Mouse (Mus musculus) cortical plate, adult 2 months (tissue): ENCODE data around the gene Tuba3a. TPM values are rescaled to one million over a fixed set of nuclear protein-coding genes. Genes with fewer than 3 reads are reported as not detected.
"Not testable (repeated sequence)": the region's sequence is repeated elsewhere in the genome, so short reads cannot be mapped to it uniquely, and the experiment has no call there.

Experiments
- H3K27ac ChIP-seq: fragments of 200-500 bp; 2 replicates; pipeline ENCODE4 v1.5.1; 2012; ENCODE audit warnings: low read length, control low read depth, inconsistent platforms; ENCODE audit not compliant: insufficient read depth
- H3K4me1 ChIP-seq: fragments of 200-500 bp; 2 replicates; pipeline ENCODE4 v1.6.1; 2011; ENCODE audit warnings: low read length; ENCODE audit not compliant: control insufficient read depth, insufficient read depth
- H3K4me3 ChIP-seq: fragments of 200-500 bp; 2 replicates; pipeline ENCODE4 v1.5.1; 2011; ENCODE audit warnings: mild to moderate bottlenecking, low read length, control low read depth; ENCODE audit not compliant: insufficient read depth
- CTCF ChIP-seq: fragments of 200-500 bp; IDR thresholded peaks from 2 replicates; pipeline ENCODE4 v1.5.1; 2011; ENCODE audit warnings: mild to moderate bottlenecking, control low read depth, low read length; ENCODE audit not compliant: insufficient read depth; ENCODE audit errors: extremely low read depth
- POLR2A ChIP-seq: fragments of 200-500 bp; IDR thresholded peaks from 2 replicates; pipeline ENCODE4 v1.6.1; 2011; ENCODE audit warnings: mild to moderate bottlenecking, low read length, control low read depth; ENCODE audit not compliant: insufficient read depth; ENCODE audit errors: extremely low read depth
- polyA plus RNA-seq: library from polyadenylated mRNA; depleted of rRNA; stranded (reverse); fragments of >200 nt; gene quantifications from 2 replicates; pipeline ENCODE4 v1.2.3, GENCODE M21; 2012

The Tuba3a gene
- polyA plus RNA-seq, 1 experiment = not detected

GRCm38 (mm10) chr6:125271455-125272227, 14.2 kb downstream of the Tuba3a start:
- Histone ChIP-seq H3K4me3 (no peak overlapping the region; the same call in 1 of the 2 replicates), H3K4me1 (no peaks in the 10 kb centered on the region), H3K27ac (no peak overlapping the region)
- peak; percentile 95 for TF ChIP-seq CTCF
- no peak for TF ChIP-seq POLR2A

GRCm38 (mm10) chr6:125268799-125269198, 17.0 kb downstream of the Tuba3a start:
- no peak overlapping the region for H3K4me3 ChIP-seq
- no peaks in the 10 kb centered on the region for H3K4me1 ChIP-seq
- no peak overlapping the region for H3K27ac ChIP-seq
- TF ChIP-seq CTCF (no peak), POLR2A (no peak)

- no peak for TF ChIP-seq POLR2A
- TF ChIP-seq CTCF = no peak
- H3K4me1 ChIP-seq = no peaks in the 10 kb centered on the region
- H3K4me3 ChIP-seq = no peak overlapping the region
- no peak overlapping the region for H3K27ac ChIP-seq
Observed at GRCm38 (mm10) chr6:125267469-125267868, 18.4 kb downstream of the Tuba3a start.

GRCm38 (mm10) chr6:125266600-125266999, 19.2 kb downstream of the Tuba3a start:
- not testable (repeated sequence) for H3K4me1 ChIP-seq, H3K27ac ChIP-seq, H3K4me3 ChIP-seq

GRCm38 (mm10) chr6:125266091-125266490, 19.8 kb downstream of the Tuba3a start:
- TF ChIP-seq CTCF = no peak
- no peak for TF ChIP-seq POLR2A
- Histone ChIP-seq H3K4me3 (no peak overlapping the region), H3K27ac (no peak overlapping the region), H3K4me1 (no peaks in the 10 kb centered on the region)

- TF ChIP-seq CTCF (no peak), POLR2A (0 out of 2 replicates have a peak, but pooled peaks have one; percentile 6)
- H3K4me1 ChIP-seq = no peaks in the 10 kb centered on the region
- H3K27ac ChIP-seq = no peak overlapping the region
- H3K4me3 ChIP-seq = no peak overlapping the region
Observed at GRCm38 (mm10) chr6:125265239-125265638, 20.6 kb downstream of the Tuba3a start.

- H3K27ac ChIP-seq = no peak overlapping the region
- no peaks in the 10 kb centered on the region for H3K4me1 ChIP-seq
- H3K4me3 ChIP-seq = no peak overlapping the region
- TF ChIP-seq POLR2A (no peak), CTCF (no peak)
Observed at GRCm38 (mm10) chr6:125264219-125264618, 21.6 kb downstream of the Tuba3a start.

- TF ChIP-seq POLR2A (no peak), CTCF (no peak)
Observed at GRCm38 (mm10) chr6:125260006-125260555, 25.8 kb downstream of the Tuba3a start.

GRCm38 (mm10) chr6:125256222-125256966, 29.4 kb downstream of the Tuba3a start:
- Histone ChIP-seq H3K4me1 (no peaks in the 10 kb centered on the region), H3K27ac (no peak overlapping the region), H3K4me3 (no peak overlapping the region)
- TF ChIP-seq CTCF = no peak
- TF ChIP-seq POLR2A = no peak

More at GRCm38 (mm10) chr6:125260006-125260555, 25.8 kb downstream of the Tuba3a start:
- no peak overlapping the region for H3K27ac ChIP-seq
- no peaks in the 10 kb centered on the region for H3K4me1 ChIP-seq
- H3K4me3 ChIP-seq = no peak overlapping the region

- H3K4me1 ChIP-seq = no peaks in the 10 kb centered on the region
- H3K4me3 ChIP-seq = no peak overlapping the region
- TF ChIP-seq CTCF (no peak), POLR2A (no peak)
- H3K27ac ChIP-seq = no peak overlapping the region
Observed at GRCm38 (mm10) chr6:125255516-125256044, 30.3 kb downstream of the Tuba3a start.
